Mouse (Mus musculus) gastrocnemius, postnatal 25 days (tissue): ENCODE results near the gene Dohh. TPM values are rescaled to one million over a fixed set of nuclear protein-coding genes. Genes with fewer than 3 reads are reported as not detected.

Source experiments
- DNase-seq: peaks from one replicate; pipeline ENCODE4 v3.0.0; 2022
- microRNA-seq, 2 experiments: library from miRNA; unstranded; fragments of <30 nt; microRNA quantifications; one replicate each; pipeline ENCODE4 v1.2.0; 2021; ENCODE audit warnings: borderline replicate concordance in 2 of 2
- total RNA-seq, 2 experiments: library from RNA; stranded (reverse); gene quantifications; 1 replicate in 1 of 2; 2 replicates in 1 of 2; pipeline ENCODE4 v1.2.3; 2021

The Dohh gene
- total RNA-seq, 2 experiments from 2014 or later, result 41.1 to 41.2 TPM

DNA sequence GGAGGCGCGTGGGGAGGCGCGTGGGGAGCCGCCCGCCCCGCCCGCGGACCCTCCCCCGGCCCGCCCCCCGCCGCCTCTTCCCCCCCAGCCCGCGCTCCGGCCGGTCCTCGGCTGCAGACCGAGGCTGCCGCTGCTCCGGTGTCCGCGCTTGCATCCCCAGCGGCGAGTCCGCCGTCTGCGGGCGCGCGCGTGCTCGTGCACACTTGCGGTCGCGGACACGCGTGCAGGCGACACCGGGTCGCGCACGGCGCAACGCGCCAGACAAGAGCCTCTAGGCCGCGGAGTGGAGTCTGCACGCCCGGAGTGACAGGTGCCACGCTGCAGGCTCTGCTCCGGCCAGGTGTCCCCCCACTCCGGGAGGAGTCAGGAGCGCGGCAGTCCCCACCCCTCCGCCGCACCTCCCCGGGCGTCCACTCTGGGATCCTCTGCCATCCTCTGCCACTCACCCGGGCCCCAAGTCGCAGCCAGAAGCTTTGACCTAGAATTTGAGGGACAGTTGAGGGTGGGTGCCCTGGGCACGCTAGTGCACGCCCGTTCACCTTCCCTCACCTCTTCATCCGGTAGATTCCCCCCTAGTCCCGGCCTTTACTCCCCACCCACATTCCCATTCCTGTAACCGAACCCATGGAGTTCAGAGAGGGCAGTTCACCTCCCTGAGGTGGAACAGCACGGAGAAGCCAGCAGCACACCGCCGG is 46.8 kb downstream of the Dohh start:
- peak; percentile 70 for DNase-seq

- peak; percentile 45 for DNase-seq
Observed at GRCm38 (mm10) chr10:81431526-81432168, 47.4 kb downstream of the Dohh start.

DNA sequence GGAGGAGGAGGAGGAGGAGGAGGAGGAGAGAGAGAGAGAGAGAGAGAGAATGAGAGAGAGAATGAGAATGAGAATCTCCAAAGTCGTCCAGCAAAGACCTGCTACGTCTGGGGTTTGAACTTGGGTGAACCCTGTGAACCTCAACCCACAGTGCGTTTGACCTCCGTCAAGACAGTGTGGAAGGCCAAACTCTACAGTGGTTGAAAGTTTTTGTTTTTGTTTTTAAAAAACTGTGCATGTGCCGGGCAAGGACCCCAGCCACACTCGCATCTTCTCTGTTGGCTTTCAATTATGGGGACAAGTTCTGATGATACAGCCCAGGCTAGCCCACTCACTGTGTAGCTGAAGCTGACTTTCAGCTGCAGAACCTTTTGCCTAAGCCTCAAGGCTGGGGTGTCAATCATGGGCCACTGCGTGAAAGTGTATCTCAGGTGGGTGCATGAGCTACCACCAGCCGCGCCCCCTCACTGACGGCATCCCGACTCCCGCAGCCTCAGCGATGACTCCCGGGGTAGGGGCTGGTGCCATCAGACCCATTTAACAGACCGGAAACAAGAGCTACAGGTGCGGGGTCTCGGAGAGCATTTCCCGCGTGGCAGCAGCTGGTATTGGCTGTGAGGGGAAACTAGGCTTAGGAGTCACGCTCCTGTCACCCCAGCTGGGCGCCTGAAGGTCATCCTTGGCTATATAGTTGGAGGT is 48.1 kb downstream of the Dohh start:
- no peak for DNase-seq

GRCm38 (mm10) chr10:81432868-81433262 is 48.6 kb downstream of the Dohh start:
- DNase-seq, result peak; percentile 93

DNA sequence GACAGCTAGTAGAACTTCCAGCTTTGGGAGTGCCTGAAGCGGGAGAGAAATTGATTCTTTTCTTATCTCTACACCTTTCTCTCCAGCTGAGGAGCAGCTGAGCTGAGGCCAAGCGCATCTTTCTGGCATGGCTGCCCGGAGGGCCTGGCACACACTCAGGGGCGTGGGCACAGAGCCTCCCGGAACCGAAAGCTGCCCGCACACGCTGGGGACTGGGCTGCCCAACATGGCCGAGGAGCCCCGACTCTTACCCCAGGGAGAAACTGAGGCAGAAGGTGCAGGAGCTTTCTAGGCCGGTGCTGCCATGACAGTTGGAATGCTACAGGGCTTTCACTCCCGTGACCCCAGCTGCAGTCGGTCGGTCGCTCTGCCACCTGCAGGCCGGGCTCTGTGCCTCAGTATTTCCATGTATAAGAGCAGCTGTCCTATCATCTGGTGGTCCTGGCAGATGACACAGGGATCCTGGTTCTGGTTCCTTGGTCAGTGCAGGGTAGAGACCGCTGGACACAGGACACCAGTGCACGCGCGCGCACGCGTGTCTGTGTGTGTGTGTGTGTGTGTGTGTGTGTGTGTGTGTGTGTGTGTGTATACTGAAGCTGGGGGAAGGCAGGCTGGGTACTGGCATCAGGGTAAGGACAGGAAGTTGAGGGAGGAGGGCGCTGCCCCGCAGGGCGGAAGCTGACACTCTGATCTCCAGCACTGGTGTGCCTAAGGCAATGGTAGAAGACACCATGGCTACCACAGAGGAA is 49.5 kb downstream of the Dohh start:
- DNase-seq, result peak; percentile 72

DNA sequence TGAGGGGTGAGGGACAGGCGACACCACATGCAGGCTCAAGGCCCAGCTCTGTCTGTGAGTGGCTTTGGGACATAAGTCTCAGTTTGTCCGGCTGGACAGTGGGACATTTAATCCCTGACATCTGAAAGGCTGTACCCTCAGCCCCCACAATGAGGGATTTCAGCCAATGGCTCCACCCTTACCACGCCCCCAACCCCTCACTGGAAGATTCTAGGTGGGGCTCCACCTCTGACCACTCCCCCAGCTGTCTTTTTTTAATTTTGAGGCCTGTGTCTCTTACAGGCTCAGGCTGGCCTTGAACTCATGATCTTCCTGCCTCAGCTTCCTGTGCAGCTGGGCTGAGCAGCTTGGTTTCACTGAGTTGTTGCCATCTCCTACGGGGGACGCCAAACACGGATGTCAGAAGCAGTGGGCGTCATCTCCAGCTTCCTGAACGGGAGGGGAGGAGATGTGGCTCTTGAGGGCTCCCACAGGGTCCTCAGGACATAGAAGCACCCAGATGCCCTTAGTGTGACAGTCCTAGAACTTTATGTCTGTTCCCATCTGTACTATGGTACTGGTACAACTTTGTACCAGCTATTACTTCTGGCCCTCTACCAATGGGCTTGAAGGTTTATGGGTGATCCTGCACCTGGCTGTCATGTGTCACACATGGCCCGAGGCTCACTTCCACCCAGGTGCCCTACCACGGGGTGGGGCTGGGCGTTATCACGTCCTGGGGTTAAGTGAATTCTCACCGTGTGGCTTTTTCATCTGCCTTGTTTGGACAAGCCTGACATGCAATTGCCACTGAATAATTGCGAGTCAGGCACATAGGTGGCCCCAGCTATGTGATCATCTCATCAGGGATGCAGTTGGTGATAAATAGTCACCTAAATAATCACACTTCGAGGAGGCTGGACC is 50.4 kb downstream of the Dohh start:
- DNase-seq, result no peak

DNA sequence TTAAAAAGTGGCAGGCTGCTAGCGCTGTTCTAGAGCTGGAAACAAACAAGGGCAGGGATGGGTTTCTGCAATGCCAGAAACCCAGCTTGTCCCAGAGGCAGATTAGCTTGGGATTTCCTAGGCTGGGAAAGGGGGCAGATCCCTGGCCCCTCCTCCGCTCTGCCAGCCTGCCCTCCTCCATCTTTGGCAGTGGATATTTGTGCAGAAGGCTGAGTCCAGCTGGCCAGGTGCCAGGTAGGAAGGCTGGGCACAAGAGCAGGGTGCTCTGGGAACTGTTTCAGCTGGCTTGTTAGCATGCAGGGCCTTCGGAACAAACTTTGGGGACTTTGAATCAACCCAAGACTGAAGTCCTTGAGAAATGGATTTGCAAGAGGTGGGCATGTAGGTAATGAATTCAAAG is 51.2 kb downstream of the Dohh start:
- peak; percentile 71 for DNase-seq

Small RNA genes lying within 50 kb of the gene (microRNA-seq; reads per million reads assigned to microRNA genes)
- 0.53 to 2.9 reads per million in 2 experiments for gene Mir1191b
- gene Mir6913, result 0 to 0.79 reads per million in 2 experiments

Other genes starting within 250 kb of the Dohh start
- 10 to 100 TPM; 21.4 to 22.3 TPM for gene Zbtb7a, start 249.2 kb upstream of the Dohh start, total RNA-seq
- gene Pias4, start 216.5 kb upstream of the Dohh start, total RNA-seq, result 10 to 100 TPM; 11.7 to 14.2 TPM
- gene Eef2, start 207.8 kb upstream of the Dohh start, total RNA-seq, result 100 to 1,000 TPM; 838 to 862 TPM
- gene Dapk3, start 201.4 kb upstream of the Dohh start, total RNA-seq, result 10 to 100 TPM; 22.3 to 22.4 TPM
- gene 4930442H23Rik, start 200.6 kb upstream of the Dohh start, total RNA-seq, result not detected
- gene Nmrk2, start 182.4 kb upstream of the Dohh start, total RNA-seq, result 10 to 100 TPM; 41.1 to 57.7 TPM
- not detected for gene Atcay, start 153.6 kb upstream of the Dohh start, total RNA-seq
- gene Zfr2, start 151.3 kb upstream of the Dohh start, total RNA-seq, result 1 to 10 TPM; 1.9 to 3.0 TPM
- gene Matk, start 131.5 kb upstream of the Dohh start, total RNA-seq, result under 1 TPM; 0.13 to 0.23 TPM
- 10 to 100 TPM; 87.0 to 90.0 TPM for gene Mrpl54, start 117.5 kb upstream of the Dohh start, total RNA-seq
- gene Apba3, start 117.5 kb upstream of the Dohh start, total RNA-seq, result 100 to 1,000 TPM; 102 to 106 TPM
- not detected for gene Tjp3, start 92.8 kb upstream of the Dohh start, total RNA-seq
- 10 to 100 TPM; 20.3 to 20.6 TPM for gene Pip5k1c, start 91.5 kb upstream of the Dohh start, total RNA-seq
- gene Cactin, start 63.3 kb upstream of the Dohh start, total RNA-seq, result 1 to 10 TPM; 7.9 to 8.3 TPM
- under 1 TPM; 0.83 to 1.00 TPM for gene Tbxa2r, start 55.7 kb upstream of the Dohh start, total RNA-seq
- gene Gipc3, start 41.2 kb upstream of the Dohh start, total RNA-seq, result 1 to 10 TPM; 1.0 to 1.3 TPM
- gene Hmg20b, start 33.9 kb upstream of the Dohh start, total RNA-seq, result 10 to 100 TPM; 22.9 to 29.6 TPM
- 1 to 10 TPM; 2.3 to 2.9 TPM for gene Mfsd12, start 26.9 kb upstream of the Dohh start, total RNA-seq
- under 1 TPM; 0.48 to 0.49 TPM for gene 4930404N11Rik, start 18.6 kb upstream of the Dohh start, total RNA-seq
- 10 to 100 TPM; 13.5 to 14.0 TPM for gene Fzr1, start 5.9 kb upstream of the Dohh start, total RNA-seq
- 1 to 10 TPM in 1 of 2 experiments, under 1 TPM in 1; 0.78 to 1.0 TPM for gene Gm48551, start within 50 bp of the Dohh start, total RNA-seq
- gene Gm48552, start 4.6 kb downstream of the Dohh start, total RNA-seq, result under 1 TPM in 1 of 2 experiments, not detected in 1; 0.59 TPM
- under 1 TPM in 1 of 2 experiments, not detected in 1; 0.67 TPM for gene Smim24, start 8.6 kb downstream of the Dohh start, total RNA-seq
- 100 to 1,000 TPM; 215 to 268 TPM for gene Nfic, start 71.2 kb downstream of the Dohh start, total RNA-seq
- gene Celf5, start 98.3 kb downstream of the Dohh start, total RNA-seq, result under 1 TPM in 1 of 2 experiments, not detected in 1; 0.24 TPM
- 10 to 100 TPM; 34.2 to 47.8 TPM for gene Ncln, start 112.0 kb downstream of the Dohh start, total RNA-seq
- gene S1pr4, start 115.7 kb downstream of the Dohh start, total RNA-seq, result under 1 TPM; 0.99 to 1.00 TPM
- under 1 TPM; 0.36 to 0.62 TPM for gene Gna15, start 139.8 kb downstream of the Dohh start, total RNA-seq
- 10 to 100 TPM; 24.8 to 25.9 TPM for gene Gna11, start 160.8 kb downstream of the Dohh start, total RNA-seq
- gene Aes, start 175.1 kb downstream of the Dohh start, total RNA-seq, result 100 to 1,000 TPM; 845 to 891 TPM
- gene Tle2, start 190.1 kb downstream of the Dohh start, total RNA-seq, result 1 to 10 TPM; 5.3 to 6.2 TPM
- 1 to 10 TPM; 3.9 to 6.8 TPM for gene Tle6, start 216.6 kb downstream of the Dohh start, total RNA-seq
- gene BC025920, start 221.8 kb downstream of the Dohh start, total RNA-seq, result 1 to 10 TPM; 1.8 to 2.5 TPM
- gene Sirt6, start 243.4 kb downstream of the Dohh start, total RNA-seq, result 1 to 10 TPM; 3.8 to 5.2 TPM
- 1 to 10 TPM; 5.9 to 9.5 TPM for gene Ankrd24, start 244.1 kb downstream of the Dohh start, total RNA-seq